Mouse (Mus musculus) hindbrain, postnatal 0 days (tissue): ENCODE results near the gene Ccdc40. TPM values are rescaled to one million over a fixed set of nuclear protein-coding genes. Genes with fewer than 3 reads are reported as not detected.

ENCODE experiments used
- ATAC-seq: fragments of 200-750 bp; cut with Nextera tagmentation; 2 replicates; pipeline ENCODE4 v1.8.0; 2017; ENCODE audit warnings: mild to moderate bottlenecking, moderate TSS enrichment, moderate library complexity
- DNase-seq: peaks from one replicate; pipeline ENCODE4 v3.0.0-alpha.2; 2015; ENCODE audit warnings: low spot score
- H3K27ac ChIP-seq: fragments of 300-500 bp; sonication (generic); 2 replicates; pipeline ENCODE4 v1.5.1; 2014; ENCODE audit warnings: mild to moderate bottlenecking
- H3K27me3 ChIP-seq: fragments of 300-500 bp; sonication (generic); 2 replicates; pipeline ENCODE4 v1.6.1; 2014; ENCODE audit warnings: low read length, mixed read lengths; ENCODE audit not compliant: insufficient read depth
- H3K36me3 ChIP-seq: fragments of 300-500 bp; sonication (generic); 2 replicates; pipeline ENCODE4 v1.6.1; 2014; ENCODE audit warnings: low read length, mixed read lengths; ENCODE audit not compliant: insufficient read depth
- H3K4me1 ChIP-seq: fragments of 300-500 bp; sonication (generic); 2 replicates; pipeline ENCODE4 v1.6.1; 2014; ENCODE audit warnings: antibody characterized with exemption, low read length, mixed read lengths; ENCODE audit not compliant: insufficient read depth
- H3K4me2 ChIP-seq: fragments of 300-500 bp; sonication (generic); 2 replicates; pipeline ENCODE4 v1.6.1; 2014; ENCODE audit warnings: low read depth, mild to moderate bottlenecking, low read length, moderate library complexity, mixed read lengths
- H3K4me3 ChIP-seq: fragments of 300-500 bp; sonication (generic); 2 replicates; pipeline ENCODE4 v1.5.1; 2014; ENCODE audit warnings: low read length
- H3K9ac ChIP-seq: fragments of 300-500 bp; sonication (generic); replicated peaks from 2 replicates; pipeline ENCODE4 v1.6.1; 2014; ENCODE audit warnings: mild to moderate bottlenecking, low read length, moderate library complexity, mixed read lengths
- H3K9me3 ChIP-seq: fragments of 300-500 bp; sonication (generic); 2 replicates; pipeline ENCODE4 v1.6.1; 2016; ENCODE audit warnings: low read length, mixed read lengths
- CTCF ChIP-seq: IDR thresholded peaks from 2 replicates; pipeline ENCODE4 v1.5.1; 2016; ENCODE audit warnings: antibody characterized with exemption, control low read depth, low read depth
- WGBS: fragments of 180-500 bp; shearing (Covaris S2); extraction: QIAGEN DNeasy Blood & Tissue Kit; methylation state at CpG from one replicate; pipeline ENCODE4 v1.1.7; 2014; 5-methylcytosine and 5-hydroxymethylcytosine counted together
- polyA plus RNA-seq: library from polyadenylated mRNA; unstranded; fragments of >200 nt; fragmentation: Nextera tagmentation; extraction: Ambion mirVana; gene quantifications from 2 replicates; pipeline ENCODE4 v1.2.1, GENCODE M21; 2015
- total RNA-seq: library from RNA; depleted of rRNA; stranded (reverse); fragments of >200 nt; gene quantifications from 2 replicates; pipeline ENCODE4 v1.2.3, GENCODE M21; 2014; rRNA removed

Gene Ccdc40
- 11.5 and 12.5 TPM in 2 replicates for total RNA-seq
- 9.7 and 10.3 TPM in 2 replicates for polyA plus RNA-seq

GRCm38 (mm10) chr11:119228091-119228781 is at the start of gene Ccdc40, which contains the start of gene Tbc1d16:
TSS of gene Ccdc40 (plus strand) at chr11:119228572.
TSS of gene Tbc1d16 (minus strand) at chr11:119228499.
- H3K4me1 ChIP-seq: peaks cover 36% of the 10 kb centered on the region
- H3K27me3 ChIP-seq: no peaks in the 10 kb centered on the region
- H3K4me2 ChIP-seq: peak within 1 kb of the TSS; percentile 94
- DNase-seq: peak; percentile 88
- peak within 1 kb of the TSS; percentile 84 for H3K4me3 ChIP-seq
- H3K27ac ChIP-seq: peak within 1 kb of the TSS; percentile 78
- peak; percentile 83 for ATAC-seq
- no peaks in the 10 kb centered on the region for H3K36me3 ChIP-seq
- no peaks in the 10 kb centered on the region for H3K9me3 ChIP-seq
- TF ChIP-seq CTCF: no peak
- H3K9ac ChIP-seq: peak within 1 kb of the TSS; percentile 83
- WGBS: under 1% methylated on average over 62 of the region's 66 CpGs

DNA sequence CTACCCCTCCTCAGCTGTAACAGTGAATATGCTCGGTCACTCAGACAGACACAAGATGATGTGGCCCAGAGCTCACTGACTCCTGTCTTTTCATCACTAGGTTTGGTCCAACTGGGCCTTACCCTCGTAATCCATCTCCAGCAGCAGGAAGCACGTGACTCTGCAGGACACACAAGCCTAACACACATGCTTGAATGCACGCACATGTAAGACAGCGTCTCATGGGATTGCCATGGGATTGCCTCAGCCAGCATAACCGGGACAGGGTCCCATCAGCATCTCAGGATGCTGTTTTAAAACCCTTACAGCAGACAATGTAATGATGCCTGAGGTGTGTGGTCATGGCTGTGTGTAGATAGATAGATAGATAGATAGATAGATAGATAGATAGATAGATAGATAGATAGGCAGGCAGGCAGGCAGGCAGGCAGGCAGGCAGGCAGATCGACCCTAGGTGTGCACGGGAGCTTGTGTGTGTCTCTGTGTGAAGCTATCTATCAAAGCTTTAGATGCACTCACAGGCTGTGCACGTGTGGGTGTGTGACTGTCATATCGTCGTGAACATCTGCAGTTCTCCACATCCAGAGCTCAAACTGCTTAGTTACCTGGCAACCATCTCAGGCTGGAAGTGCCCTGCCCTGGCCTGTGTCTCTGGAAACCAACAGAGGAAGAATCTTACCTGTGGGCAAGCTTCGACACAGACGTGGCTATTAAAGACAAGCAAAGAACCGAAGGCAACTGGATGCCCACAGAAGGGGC is 47.4 kb upstream of the Ccdc40 start:
- no peak overlapping the region for H3K4me2 ChIP-seq
- no peaks in the 10 kb centered on the region for H3K9me3 ChIP-seq
- TF ChIP-seq CTCF: no peak
- no peak overlapping the region for H3K9ac ChIP-seq
- H3K27me3 ChIP-seq: no peaks in the 10 kb centered on the region
- ATAC-seq (no peak), DNase-seq (no peak)
- 64% methylated on average over 14 of the region's 14 CpGs for WGBS
- no peaks in the 10 kb centered on the region for H3K36me3 ChIP-seq
- H3K4me3 ChIP-seq: no peak overlapping the region
- H3K4me1 ChIP-seq: peaks cover 14% of the 10 kb centered on the region; the same call in 1 of the 2 replicates
- 0 out of 2 replicates have a peak overlapping the region, but pooled peaks have one; percentile 32 for H3K27ac ChIP-seq

DNA sequence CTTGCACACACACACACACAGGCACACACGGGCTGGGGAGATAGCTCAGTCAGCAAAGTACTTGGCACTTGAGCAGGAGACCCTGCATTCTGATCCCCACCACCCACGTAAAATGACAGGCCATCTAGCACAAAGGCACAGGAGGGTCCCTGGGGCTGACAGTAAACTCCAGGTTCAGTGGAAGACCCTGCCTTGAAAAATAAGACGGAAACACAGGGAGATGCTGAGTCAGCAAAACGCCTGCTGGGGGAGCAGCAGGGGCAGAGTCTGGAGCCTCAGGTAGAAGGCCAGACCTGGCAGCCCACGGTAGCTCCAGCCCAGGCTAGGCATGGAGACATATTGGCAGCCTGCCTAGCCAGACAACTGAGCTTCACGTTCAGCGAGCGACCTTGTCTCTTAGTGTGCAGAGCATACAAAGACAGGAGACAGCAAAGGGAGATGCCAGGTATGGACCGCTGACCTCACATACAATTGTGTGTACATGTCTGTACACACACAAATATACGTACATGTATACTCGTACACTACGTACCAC is 46.4 kb upstream of the Ccdc40 start:
- ATAC-seq (no peak), DNase-seq (no peak)
- H3K36me3 ChIP-seq: no peaks in the 10 kb centered on the region
- H3K27ac ChIP-seq: no peak overlapping the region
- H3K4me2 ChIP-seq: no peak overlapping the region
- no peak for TF ChIP-seq CTCF
- H3K4me3 ChIP-seq: no peak overlapping the region
- H3K9me3 ChIP-seq: no peaks in the 10 kb centered on the region
- peaks cover 11% of the 10 kb centered on the region; the same call in 1 of the 2 replicates for H3K4me1 ChIP-seq
- H3K9ac ChIP-seq: no peak overlapping the region
- H3K27me3 ChIP-seq: no peaks in the 10 kb centered on the region
- 63% methylated on average over 12 of the region's 12 CpGs for WGBS

GRCm38 (mm10) chr11:119183684-119184310 is 44.6 kb upstream of the Ccdc40 start:
- Histone ChIP-seq H3K4me1 (peaks cover 12% of the 10 kb centered on the region), H3K27ac (no peak overlapping the region), H3K27me3 (no peaks in the 10 kb centered on the region), H3K4me2 (no peak overlapping the region), H3K36me3 (no peaks in the 10 kb centered on the region), H3K9me3 (no peaks in the 10 kb centered on the region), H3K4me3 (no peak overlapping the region), H3K9ac (no peak overlapping the region)
- WGBS: 61% methylated on average over 15 of the region's 15 CpGs
- no peak for TF ChIP-seq CTCF
- DNase-seq: no peak
- ATAC-seq: no peak

DNA sequence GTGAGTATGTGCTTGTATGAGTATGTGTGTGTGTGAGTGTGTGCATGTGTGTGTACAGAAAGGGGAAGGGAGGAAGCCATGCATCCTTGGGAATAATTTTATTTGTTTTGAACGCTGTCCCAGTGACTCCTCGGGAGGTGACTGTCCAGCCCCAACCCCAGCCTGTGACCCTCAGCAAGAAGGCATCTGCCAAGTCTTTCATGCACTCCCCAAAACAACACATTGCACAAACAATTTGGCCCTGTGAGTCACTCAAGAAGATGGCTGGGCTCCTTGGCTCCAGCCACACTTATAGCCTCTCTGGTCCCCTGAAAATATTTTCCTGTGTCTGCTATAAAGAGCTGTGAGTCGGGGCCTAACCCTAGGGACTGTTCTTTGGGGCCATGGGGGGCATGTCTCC is 42.0 kb upstream of the Ccdc40 start:
- Histone ChIP-seq H3K27ac (no peak overlapping the region), H3K9ac (no peak overlapping the region), H3K4me2 (no peak overlapping the region), H3K27me3 (no peaks in the 10 kb centered on the region), H3K4me3 (no peak overlapping the region), H3K9me3 (no peaks in the 10 kb centered on the region), H3K4me1 (peaks cover 19% of the 10 kb centered on the region), H3K36me3 (no peaks in the 10 kb centered on the region)
- TF ChIP-seq CTCF: no peak
- ATAC-seq: no peak
- WGBS: 66% methylated on average over 3 of the region's 3 CpGs
- no peak for DNase-seq

DNA sequence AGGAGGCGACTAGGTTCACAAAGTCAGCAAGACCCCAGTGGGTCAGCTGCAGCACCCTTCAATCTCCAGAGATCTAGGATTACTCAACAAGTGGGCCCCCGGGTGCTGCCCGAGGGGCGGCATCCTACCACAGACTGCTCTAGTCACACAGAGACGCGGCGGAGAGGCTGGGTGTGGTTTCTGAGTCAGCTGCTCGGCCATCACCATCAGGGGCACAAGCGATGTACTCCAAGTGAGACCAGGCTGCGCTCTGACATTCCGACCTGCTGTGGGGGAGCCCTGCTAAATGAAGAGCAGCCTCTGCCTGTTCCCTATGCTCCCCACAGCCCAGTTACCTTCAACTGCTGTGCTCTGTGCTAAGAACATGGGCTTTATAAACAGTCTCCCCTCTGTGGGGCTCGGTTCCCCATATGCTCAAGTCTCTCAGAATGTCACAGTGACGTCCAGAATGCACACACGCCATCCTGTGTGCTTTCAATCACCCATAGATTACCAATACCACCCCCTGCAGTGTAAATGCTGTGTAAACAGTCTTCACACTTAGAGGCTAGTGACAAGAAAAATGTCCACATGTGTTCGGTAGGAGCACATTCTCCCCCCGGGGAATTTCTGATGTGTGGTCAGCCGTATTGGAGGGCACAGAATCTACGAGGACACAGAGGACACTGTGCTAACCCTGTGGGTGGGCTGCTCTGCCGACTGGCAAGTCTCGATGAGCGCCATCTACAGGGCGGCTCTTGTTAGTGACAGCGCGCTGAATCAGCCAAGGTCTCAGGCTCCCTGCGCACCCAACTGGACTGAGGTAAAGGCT is 41.2 kb upstream of the Ccdc40 start:
- DNase-seq: peak; percentile 93
- no peak overlapping the region for H3K4me2 ChIP-seq
- H3K9me3 ChIP-seq: no peaks in the 10 kb centered on the region
- 45% methylated on average over 25 of the region's 25 CpGs for WGBS
- 0 out of 2 replicates have a peak overlapping the region, but pooled peaks have one; percentile 10 for H3K9ac ChIP-seq
- no peaks in the 10 kb centered on the region for H3K27me3 ChIP-seq
- ATAC-seq: peak; percentile 73
- H3K36me3 ChIP-seq: no peaks in the 10 kb centered on the region
- peaks cover 13% of the 10 kb centered on the region for H3K4me1 ChIP-seq
- H3K27ac ChIP-seq: no peak overlapping the region; the same call in 1 of the 2 replicates
- TF ChIP-seq CTCF: peak; percentile 87
- H3K4me3 ChIP-seq: no peak overlapping the region
